Mouse (Mus musculus) limb, embryonic 11.5 days (tissue): Measurements from ENCODE around the gene Tle3. TPM values are rescaled to one million over a fixed set of nuclear protein-coding genes. Genes with fewer than 3 reads are reported as not detected.

Source experiments
- ATAC-seq: fragments of 200-750 bp; cut with Nextera tagmentation; 2 replicates; pipeline ENCODE4 v1.8.0; 2017; ENCODE audit warnings: low read depth; ENCODE audit not compliant: insufficient number of reproducible peaks, low FRiP score, low TSS enrichment
- DNase-seq: peaks from one replicate; pipeline ENCODE4 v3.0.0-alpha.2; 2015; ENCODE audit warnings: low spot score
- H3K27ac ChIP-seq: fragments of 300-500 bp; sonication (generic); replicated peaks from 2 replicates; pipeline ENCODE4 v1.5.1; 2014; ENCODE audit warnings: low read depth, mild to moderate bottlenecking, low read length
- H3K27me3 ChIP-seq: fragments of 300-500 bp; sonication (generic); 2 replicates; pipeline ENCODE4 v1.6.1; 2014; ENCODE audit warnings: mild to moderate bottlenecking, low read length, mixed read lengths; ENCODE audit not compliant: control insufficient read depth, insufficient read depth
- H3K36me3 ChIP-seq: fragments of 300-500 bp; sonication (generic); 2 replicates; pipeline ENCODE4 v1.6.1; 2014; ENCODE audit warnings: mild to moderate bottlenecking, low read length, moderate library complexity, mixed read lengths; ENCODE audit not compliant: control insufficient read depth, insufficient read depth
- H3K4me1 ChIP-seq: fragments of 300-500 bp; sonication (generic); 2 replicates; pipeline ENCODE4 v1.6.1; 2014; ENCODE audit warnings: low read length, mixed read lengths; ENCODE audit not compliant: control insufficient read depth, insufficient read depth
- H3K4me2 ChIP-seq: fragments of 300-500 bp; sonication (generic); 2 replicates; pipeline ENCODE4 v1.6.1; 2014; ENCODE audit warnings: low read depth, mild to moderate bottlenecking, moderate library complexity; ENCODE audit not compliant: severe bottlenecking
- H3K4me3 ChIP-seq: fragments of 300-500 bp; sonication (generic); 2 replicates; pipeline ENCODE4 v1.5.1; 2014; ENCODE audit warnings: low read depth, low read length
- H3K9ac ChIP-seq: fragments of 300-500 bp; sonication (generic); 2 replicates; pipeline ENCODE4 v1.6.1; 2014; ENCODE audit warnings: mild to moderate bottlenecking, low read length
- H3K9me3 ChIP-seq: fragments of 300-500 bp; sonication (generic); 2 replicates; pipeline ENCODE4 v1.6.1; 2016; ENCODE audit warnings: low read length; ENCODE audit not compliant: control insufficient read depth
- WGBS: fragments of 180-500 bp; shearing (Covaris S2); extraction: QIAGEN DNeasy Blood & Tissue Kit; methylation state at CpG from one replicate; pipeline ENCODE4 v1.1.7; 2014; 5-methylcytosine and 5-hydroxymethylcytosine counted together
- polyA plus RNA-seq: library from polyadenylated mRNA; unstranded; fragments of >200 nt; fragmentation: Nextera tagmentation; extraction: Ambion mirVana; gene quantifications from 2 replicates; pipeline ENCODE4 v1.2.1, GENCODE M21; 2014

Tle3 gene
- polyA plus RNA-seq, 1 experiment from 2014 or later, result 42.8 TPM

GRCm38 (mm10) chr9:61344684-61345083 is 27.5 kb upstream of the Tle3 start:
- ATAC-seq, result no peak
- Histone ChIP-seq H3K4me2 (no peak overlapping the region), H3K9ac (no peak overlapping the region), H3K27ac (no peak overlapping the region), H3K4me3 (no peak overlapping the region), H3K4me1 (peaks cover 6% of the 10 kb centered on the region; the same call in 1 of the 2 replicates), H3K27me3 (no peaks in the 10 kb centered on the region), H3K9me3 (no peaks in the 10 kb centered on the region), H3K36me3 (no peaks in the 10 kb centered on the region)
- WGBS, result 29% methylated on average over 6 of the region's 6 CpGs
- DNase-seq, result no peak

DNA sequence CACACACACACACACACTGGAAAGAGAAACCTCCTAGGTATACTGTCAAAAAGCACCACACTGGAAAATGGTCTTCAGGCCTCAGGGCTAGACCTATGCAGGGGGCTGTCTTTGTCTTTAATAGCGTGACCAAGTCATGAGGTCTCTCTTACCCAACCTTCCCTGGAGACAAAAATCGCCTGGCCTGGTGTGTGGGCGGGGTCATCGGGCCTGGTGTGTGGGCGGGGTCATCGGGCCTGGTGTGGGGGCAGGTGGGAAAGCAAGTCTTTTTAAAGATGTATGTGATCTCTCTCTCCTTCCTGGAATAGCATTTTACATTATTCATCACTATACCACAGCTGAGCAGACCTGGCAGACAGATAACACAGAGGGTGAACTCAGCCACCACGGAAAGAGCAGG is 25.2 kb upstream of the Tle3 start:
- no peaks in the 10 kb centered on the region for H3K27me3 ChIP-seq
- no peak overlapping the region for H3K4me3 ChIP-seq
- H3K9me3 ChIP-seq, result no peaks in the 10 kb centered on the region
- H3K9ac ChIP-seq, result no peak overlapping the region
- whole genome bisulfite sequencing, result 26% methylated on average over 7 of the region's 7 CpGs
- ATAC-seq (no peak), DNase-seq (no peak)
- H3K36me3 ChIP-seq, result no peaks in the 10 kb centered on the region
- H3K4me2 ChIP-seq, result no peak overlapping the region
- peaks cover 11% of the 10 kb centered on the region for H3K4me1 ChIP-seq
- no peak overlapping the region for H3K27ac ChIP-seq

GRCm38 (mm10) chr9:61348036-61348435 is 24.1 kb upstream of the Tle3 start:
- Histone ChIP-seq H3K27ac (no peak overlapping the region), H3K4me1 (peaks cover 11% of the 10 kb centered on the region), H3K27me3 (no peaks in the 10 kb centered on the region), H3K4me2 (no peak overlapping the region), H3K9me3 (no peaks in the 10 kb centered on the region), H3K36me3 (no peaks in the 10 kb centered on the region), H3K9ac (no peak overlapping the region), H3K4me3 (no peak overlapping the region)
- ATAC-seq (no peak), DNase-seq (no peak)
- WGBS, result 82% methylated on average over 9 of the region's 9 CpGs

DNA sequence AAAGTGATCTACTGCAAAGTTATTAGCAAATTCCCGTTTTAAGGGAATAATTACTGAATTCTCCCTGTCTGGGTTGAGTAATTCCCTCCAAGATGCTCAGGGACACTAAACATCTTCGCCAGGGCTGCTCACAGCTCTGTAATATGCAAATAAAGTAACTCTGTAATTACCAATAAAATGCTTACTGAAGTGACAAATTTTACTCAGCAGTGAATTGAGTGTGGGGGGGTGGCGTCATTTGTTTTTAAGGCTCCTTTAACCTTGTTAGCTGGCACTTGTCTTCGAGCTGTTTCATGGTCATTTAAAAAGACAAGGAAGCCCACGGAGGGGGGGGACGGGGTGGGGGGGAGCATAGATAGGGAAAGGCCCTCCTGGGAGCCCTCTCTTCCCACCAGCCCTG is 23.6 kb upstream of the Tle3 start:
- WGBS, result 38% methylated on average over 6 of the region's 6 CpGs

GRCm38 (mm10) chr9:61349697-61350096 is 22.5 kb upstream of the Tle3 start:
- Histone ChIP-seq H3K27me3 (no peaks in the 10 kb centered on the region), H3K27ac (no peak overlapping the region)

More for the DNA sequence above, 23.6 kb upstream of the Tle3 start:
- H3K27ac ChIP-seq, result no peak overlapping the region
- no peak overlapping the region for H3K9ac ChIP-seq
- H3K9me3 ChIP-seq, result no peaks in the 10 kb centered on the region
- peaks cover 11% of the 10 kb centered on the region for H3K4me1 ChIP-seq
- no peak for ATAC-seq
- H3K4me3 ChIP-seq, result no peak overlapping the region
- no peak for DNase-seq
- H3K27me3 ChIP-seq, result no peaks in the 10 kb centered on the region
- H3K4me2 ChIP-seq, result no peak overlapping the region
- no peaks in the 10 kb centered on the region for H3K36me3 ChIP-seq

GRCm38 (mm10) chr9:61351164-61351563 is 21.0 kb upstream of the Tle3 start:
- Histone ChIP-seq H3K36me3 (no peaks in the 10 kb centered on the region), H3K4me2 (no peak overlapping the region), H3K9me3 (no peaks in the 10 kb centered on the region), H3K9ac (no peak overlapping the region), H3K4me3 (no peak overlapping the region), H3K4me1 (peaks cover 9% of the 10 kb centered on the region), H3K27me3 (no peaks in the 10 kb centered on the region), H3K27ac (0 out of 2 replicates have a peak overlapping the region, but pooled peaks have one; percentile 2)
- WGBS, result 22% methylated on average over 4 of the region's 4 CpGs
- no peak for ATAC-seq
- peak; percentile 57 for DNase-seq

More at GRCm38 (mm10) chr9:61349697-61350096, 22.5 kb upstream of the Tle3 start:
- H3K4me3 ChIP-seq, result no peak overlapping the region
- ATAC-seq (no peak), DNase-seq (no peak)
- H3K36me3 ChIP-seq, result no peaks in the 10 kb centered on the region
- no peaks in the 10 kb centered on the region for H3K9me3 ChIP-seq
- H3K4me1 ChIP-seq, result peaks cover 11% of the 10 kb centered on the region
- no peak overlapping the region for H3K4me2 ChIP-seq
- no peak overlapping the region for H3K9ac ChIP-seq
- 74% methylated on average over 7 of the region's 7 CpGs for WGBS

DNA sequence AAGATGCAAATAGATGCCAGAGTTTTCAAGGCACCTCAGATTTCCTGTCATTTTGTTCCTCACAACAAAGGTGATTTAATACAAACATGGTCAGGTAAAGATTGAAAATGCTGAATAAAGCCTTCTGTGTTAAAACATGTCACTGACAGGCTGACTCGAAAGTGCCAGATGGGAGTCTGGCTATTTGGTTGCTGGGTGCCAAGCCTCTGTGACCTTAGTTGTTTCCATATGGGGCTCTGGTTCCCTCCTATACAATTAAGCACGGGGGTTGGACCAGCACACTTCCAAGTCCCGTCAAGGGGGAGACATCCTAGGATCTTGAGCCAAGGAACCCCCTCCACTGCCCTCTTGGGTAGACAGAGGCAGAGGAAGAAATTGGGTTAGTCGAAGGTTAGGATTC is 13.2 kb upstream of the Tle3 start:
- Histone ChIP-seq H3K9ac (no peak overlapping the region), H3K4me3 (no peak overlapping the region), H3K27ac (no peak overlapping the region), H3K4me2 (no peak overlapping the region), H3K36me3 (no peaks in the 10 kb centered on the region), H3K27me3 (no peaks in the 10 kb centered on the region), H3K4me1 (peaks cover 46% of the 10 kb centered on the region), H3K9me3 (no peaks in the 10 kb centered on the region)
- WGBS, result 18% methylated on average over 4 of the region's 4 CpGs
- ATAC-seq (no peak), DNase-seq (peak; percentile 50)

GRCm38 (mm10) chr9:61359741-61360140 is 12.4 kb upstream of the Tle3 start:
- peaks cover 46% of the 10 kb centered on the region for H3K4me1 ChIP-seq
- H3K4me2 ChIP-seq, result no peak overlapping the region
- H3K9ac ChIP-seq, result no peak overlapping the region
- DNase-seq (no peak), ATAC-seq (no peak)
- 0 out of 2 replicates have a peak, but pooled peaks cover 2% of the 10 kb centered on the region for H3K27me3 ChIP-seq
- no peak overlapping the region for H3K4me3 ChIP-seq
- 30% methylated on average over 3 of the region's 3 CpGs for WGBS
- no peaks in the 10 kb centered on the region for H3K36me3 ChIP-seq
- H3K9me3 ChIP-seq, result no peaks in the 10 kb centered on the region
- H3K27ac ChIP-seq, result no peak overlapping the region

GRCm38 (mm10) chr9:61360163-61360562 is 12.0 kb upstream of the Tle3 start:
- H3K9me3 ChIP-seq, result no peaks in the 10 kb centered on the region
- H3K9ac ChIP-seq, result no peak overlapping the region
- no peak for DNase-seq
- ATAC-seq, result no peak
- peaks cover 46% of the 10 kb centered on the region for H3K4me1 ChIP-seq
- H3K4me3 ChIP-seq, result no peak overlapping the region
- WGBS, result 87% methylated on average over 8 of the region's 8 CpGs
- no peaks in the 10 kb centered on the region for H3K36me3 ChIP-seq
- 0 out of 2 replicates have a peak, but pooled peaks cover 2% of the 10 kb centered on the region for H3K27me3 ChIP-seq
- no peak overlapping the region for H3K27ac ChIP-seq
- H3K4me2 ChIP-seq, result no peak overlapping the region
